Mouse (Mus musculus) kidney, embryonic 16.5 days (tissue): Measurements from ENCODE around the gene Rhbdf1. TPM values are rescaled to one million over a fixed set of nuclear protein-coding genes. Genes with fewer than 3 reads are reported as not detected.

Source experiments
- ATAC-seq: fragments of 200-750 bp; cut with Nextera tagmentation; 2 replicates; pipeline ENCODE4 v1.8.0; 2017; ENCODE audit warnings: moderate TSS enrichment; ENCODE audit not compliant: low FRiP score, low TSS enrichment
- H3K27ac ChIP-seq: fragments of 300-500 bp; sonication (generic); 2 replicates; pipeline ENCODE4 v1.5.1; 2014; ENCODE audit warnings: low read length
- H3K27me3 ChIP-seq: fragments of 300-500 bp; sonication (generic); 2 replicates; pipeline ENCODE4 v1.6.1; 2014; ENCODE audit warnings: low read length, control low read depth, mixed read lengths; ENCODE audit not compliant: insufficient read depth
- H3K36me3 ChIP-seq: fragments of 300-500 bp; sonication (generic); 2 replicates; pipeline ENCODE4 v1.6.1; 2014; ENCODE audit warnings: low read length, control low read depth, mixed read lengths; ENCODE audit not compliant: insufficient read depth
- H3K4me1 ChIP-seq: fragments of 300-500 bp; sonication (generic); 2 replicates; pipeline ENCODE4 v1.6.1; 2014; ENCODE audit warnings: low read length, control low read depth, mixed read lengths; ENCODE audit not compliant: insufficient read depth
- H3K4me2 ChIP-seq: fragments of 300-500 bp; sonication (generic); replicated peaks from 2 replicates; pipeline ENCODE4 v1.6.1; 2014; ENCODE audit warnings: low read depth, low read length
- H3K4me3 ChIP-seq: fragments of 300-500 bp; sonication (generic); 2 replicates; pipeline ENCODE4 v1.5.1; 2014; ENCODE audit warnings: mild to moderate bottlenecking, low read length
- H3K9ac ChIP-seq: fragments of 300-500 bp; sonication (generic); replicated peaks from 2 replicates; pipeline ENCODE4 v1.6.1; 2014; ENCODE audit warnings: low read length
- H3K9me3 ChIP-seq: fragments of 300-500 bp; sonication (generic); 2 replicates; pipeline ENCODE4 v1.6.1; 2016; ENCODE audit warnings: low read length, control low read depth
- WGBS: fragments of 180-500 bp; shearing (Covaris S2); extraction: QIAGEN DNeasy Blood & Tissue Kit; methylation state at CpG from one replicate; pipeline ENCODE4 v1.1.7; 2014; 5-methylcytosine and 5-hydroxymethylcytosine counted together
- polyA plus RNA-seq: library from polyadenylated mRNA; unstranded; fragments of >200 nt; fragmentation: Nextera tagmentation; extraction: Ambion mirVana; gene quantifications from 2 replicates; pipeline ENCODE4 v1.2.1, GENCODE M21; 2015

The Rhbdf1 gene
- polyA plus RNA-seq, 1 experiment from 2014 or later = 61.9 TPM

DNA sequence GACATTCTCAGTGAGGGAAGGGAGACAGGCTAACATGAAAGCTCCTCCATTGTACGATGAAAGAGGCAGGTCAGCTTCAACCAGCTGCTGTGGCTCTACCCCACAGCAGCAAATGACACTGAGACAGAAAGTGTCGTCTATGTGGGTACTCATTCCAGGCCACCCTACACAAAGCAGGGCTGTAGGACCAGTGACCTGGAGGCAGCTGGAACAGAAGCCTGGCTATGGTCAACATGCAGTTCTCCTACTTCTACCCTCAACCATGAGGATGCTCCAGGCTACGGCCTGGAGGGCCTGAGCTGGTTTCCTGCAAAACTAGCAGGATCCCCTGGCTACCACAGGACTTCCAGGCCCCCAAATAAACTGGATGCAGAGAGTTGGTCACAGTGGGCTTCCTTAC, 34.5 kb upstream of the Rhbdf1 start:
- Histone ChIP-seq H3K9ac (no peak overlapping the region), H3K36me3 (peaks cover 4% of the 10 kb centered on the region), H3K4me2 (no peak overlapping the region), H3K27me3 (no peaks in the 10 kb centered on the region), H3K27ac (no peak overlapping the region), H3K4me1 (no peaks in the 10 kb centered on the region), H3K9me3 (no peaks in the 10 kb centered on the region), H3K4me3 (no peak overlapping the region)
- WGBS = 89% methylated on average over 3 of the region's 3 CpGs
- ATAC-seq = no peak

DNA sequence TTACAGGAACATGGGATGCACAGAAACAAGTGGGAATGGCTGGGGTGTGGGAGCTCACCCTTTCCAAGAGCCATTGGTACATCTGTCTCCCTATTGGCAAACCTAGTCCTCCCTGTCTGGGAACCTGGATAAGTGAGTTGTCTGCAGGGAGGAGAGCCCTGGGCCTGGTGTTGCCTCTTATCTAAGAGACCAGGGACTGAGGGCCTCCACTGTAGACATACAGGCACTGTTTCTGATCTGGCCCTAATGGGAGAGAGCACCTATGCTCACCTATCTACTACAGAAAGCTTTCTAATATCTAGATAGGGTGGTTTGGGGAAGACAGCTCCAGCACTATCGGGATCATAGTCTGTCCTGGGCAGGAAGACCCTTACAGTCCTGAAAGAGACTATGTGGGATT, 34.0 kb upstream of the Rhbdf1 start:
- no peak for ATAC-seq
- H3K9me3 ChIP-seq = no peaks in the 10 kb centered on the region
- no peak overlapping the region for H3K4me2 ChIP-seq
- peaks cover 4% of the 10 kb centered on the region for H3K36me3 ChIP-seq
- H3K9ac ChIP-seq = no peak overlapping the region
- WGBS = 81% methylated on average over 1 of the region's 1 CpGs
- no peaks in the 10 kb centered on the region for H3K4me1 ChIP-seq
- H3K27me3 ChIP-seq = no peaks in the 10 kb centered on the region
- no peak overlapping the region for H3K4me3 ChIP-seq
- no peak overlapping the region for H3K27ac ChIP-seq

DNA sequence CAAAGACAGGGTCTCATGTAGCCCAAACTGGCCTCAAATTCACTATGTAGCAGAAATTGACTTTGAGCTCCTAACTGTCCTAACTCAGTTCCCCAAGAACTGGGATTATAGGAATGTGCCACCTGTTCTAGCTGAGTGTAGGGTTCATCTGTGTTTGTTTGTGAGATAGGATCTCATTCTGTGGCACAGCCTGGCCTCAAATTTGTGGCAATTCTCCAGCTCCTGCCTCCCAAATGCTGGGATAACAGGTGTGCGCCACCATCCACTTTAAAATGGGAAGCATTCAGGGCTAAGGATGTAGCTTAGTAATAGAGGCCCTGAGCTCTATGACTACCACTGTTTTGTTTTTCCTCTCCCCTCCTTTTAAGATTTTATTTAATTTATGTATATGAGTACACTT, 31.0 kb upstream of the Rhbdf1 start:
- Histone ChIP-seq H3K27me3 (no peaks in the 10 kb centered on the region), H3K4me1 (no peaks in the 10 kb centered on the region), H3K36me3 (peaks cover 9% of the 10 kb centered on the region), H3K9me3 (no peaks in the 10 kb centered on the region), H3K4me2 (no peak overlapping the region), H3K9ac (no peak overlapping the region), H3K27ac (no peak overlapping the region), H3K4me3 (no peak overlapping the region)
- no peak for ATAC-seq
- WGBS = 97% methylated on average over 1 of the region's 1 CpGs

DNA sequence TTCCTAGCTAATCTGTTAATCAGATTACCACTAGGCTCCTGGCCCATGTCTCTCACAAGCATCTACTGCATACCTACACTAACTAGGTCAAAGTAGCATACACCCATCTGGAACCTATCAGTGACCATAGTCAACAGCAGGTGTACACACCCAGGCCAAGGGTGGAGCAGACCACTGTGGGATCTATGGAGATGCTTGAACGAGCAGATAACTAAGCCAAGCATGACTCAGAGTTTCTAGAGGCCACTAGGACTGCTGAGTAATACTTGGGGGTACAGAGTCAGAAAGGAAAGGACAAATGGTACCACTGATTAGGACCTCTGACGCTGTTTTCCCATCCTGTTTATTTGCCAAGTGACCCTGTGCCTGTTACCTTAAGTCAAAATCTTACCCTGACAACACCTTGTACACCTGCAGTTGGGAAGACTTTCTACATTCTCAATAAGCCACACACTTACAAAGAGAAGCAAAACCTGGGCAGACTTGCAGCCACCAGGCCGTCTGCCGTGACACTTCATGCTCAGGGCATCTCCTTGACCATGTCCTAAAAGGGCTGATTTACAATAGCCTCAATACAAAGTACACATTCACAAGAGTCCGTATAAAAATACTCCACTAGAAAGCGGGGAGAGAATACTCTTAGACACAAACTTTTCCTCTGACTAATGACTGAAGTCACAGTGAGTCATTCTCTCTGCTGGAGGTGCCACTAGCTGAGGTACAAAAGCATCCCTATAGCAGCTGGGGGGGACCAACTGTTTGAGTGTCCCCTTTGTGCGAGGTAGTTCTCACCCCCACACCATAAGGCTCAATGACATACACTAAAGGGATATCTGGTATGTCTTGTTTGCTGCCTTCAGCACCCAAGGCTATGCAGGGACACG, 29.0 kb upstream of the Rhbdf1 start:
- ATAC-seq = peak; percentile 51; the same call in 1 of the 2 replicates
- 83% methylated on average over 8 of the region's 8 CpGs for whole genome bisulfite sequencing

DNA sequence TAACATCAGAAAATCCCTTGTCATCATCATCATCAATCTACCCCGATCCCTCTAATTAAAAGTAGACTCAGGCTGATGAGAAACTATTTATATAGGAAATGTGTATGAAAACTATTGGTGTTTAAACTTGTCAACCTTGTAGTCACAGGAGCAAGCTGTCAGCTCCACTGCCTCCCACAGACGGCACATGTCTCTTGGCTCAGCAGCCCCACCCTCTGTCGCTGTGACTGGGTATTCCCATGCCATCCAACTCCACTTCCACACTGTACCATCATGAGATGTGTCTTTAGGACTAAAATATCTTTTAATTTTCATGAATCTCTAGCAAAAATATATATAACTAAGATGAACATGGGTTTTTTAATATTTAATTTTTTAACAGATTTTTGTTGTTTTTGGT, 26.2 kb upstream of the Rhbdf1 start:
- ATAC-seq = no peak
- whole genome bisulfite sequencing = 62% methylated on average over 3 of the region's 3 CpGs
- Histone ChIP-seq H3K4me2 (no peak overlapping the region), H3K27ac (no peak overlapping the region), H3K9ac (no peak overlapping the region), H3K9me3 (no peaks in the 10 kb centered on the region), H3K4me1 (peaks cover 14% of the 10 kb centered on the region), H3K27me3 (no peaks in the 10 kb centered on the region), H3K36me3 (peaks cover 16% of the 10 kb centered on the region), H3K4me3 (no peak overlapping the region)

More for the DNA sequence above, 29.0 kb upstream of the Rhbdf1 start:
- H3K9me3 ChIP-seq = no peaks in the 10 kb centered on the region
- H3K27me3 ChIP-seq = no peaks in the 10 kb centered on the region
- no peak overlapping the region for H3K4me3 ChIP-seq
- H3K4me1 ChIP-seq = no peaks in the 10 kb centered on the region
- H3K9ac ChIP-seq = no peak overlapping the region
- H3K4me2 ChIP-seq = no peak overlapping the region
- H3K36me3 ChIP-seq = peaks cover 19% of the 10 kb centered on the region
- H3K27ac ChIP-seq = no peak overlapping the region

DNA sequence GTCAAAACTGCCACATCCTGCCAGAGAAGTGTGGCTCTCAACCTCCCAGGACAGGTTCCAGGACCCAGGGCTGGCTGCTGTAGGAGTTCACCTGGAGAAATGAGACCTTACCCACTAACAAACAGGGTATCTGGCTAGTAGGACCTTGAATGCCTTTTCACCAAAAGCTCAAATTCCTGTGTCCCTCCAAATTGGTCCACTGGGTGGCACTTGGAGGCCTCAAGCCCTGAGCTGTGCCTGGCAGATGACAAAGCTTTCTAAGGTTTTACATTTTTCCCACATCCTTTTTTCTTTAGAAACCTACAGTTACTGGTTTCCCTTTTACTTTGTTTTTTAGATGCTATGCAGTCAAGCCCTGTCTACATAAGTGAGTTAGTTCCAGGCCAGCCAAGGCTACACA, 25.0 kb upstream of the Rhbdf1 start:
- no peak for ATAC-seq
- Histone ChIP-seq H3K4me3 (no peak overlapping the region), H3K36me3 (peaks cover 16% of the 10 kb centered on the region), H3K9ac (no peak overlapping the region), H3K27ac (no peak overlapping the region), H3K4me2 (no peak overlapping the region), H3K4me1 (peaks cover 18% of the 10 kb centered on the region), H3K27me3 (no peaks in the 10 kb centered on the region), H3K9me3 (no peaks in the 10 kb centered on the region)

DNA sequence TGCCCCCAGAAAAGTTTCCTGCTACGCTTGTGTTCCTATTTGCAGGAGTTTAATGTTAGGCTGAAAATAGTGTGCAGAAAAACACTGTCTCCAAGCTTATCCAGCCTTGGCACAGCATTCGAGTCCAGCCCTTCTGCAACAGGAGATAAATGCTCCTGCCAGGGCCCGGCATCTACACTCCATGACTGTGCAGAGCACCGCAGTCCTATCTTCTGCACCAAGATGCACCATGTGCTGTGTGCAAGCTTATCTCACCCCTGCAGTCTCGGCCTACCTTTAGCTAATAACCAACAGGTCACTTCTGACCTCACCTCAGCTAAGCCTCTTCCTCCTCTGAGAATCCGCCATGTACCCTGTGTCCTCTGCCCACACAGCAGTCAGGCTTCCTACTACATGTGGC, 23.5 kb upstream of the Rhbdf1 start:
- no peak overlapping the region for H3K9ac ChIP-seq
- H3K4me2 ChIP-seq = no peak overlapping the region
- H3K4me3 ChIP-seq = no peak overlapping the region
- no peak; the same call in 1 of the 2 replicates for ATAC-seq
- no peak overlapping the region for H3K27ac ChIP-seq
- peaks cover 16% of the 10 kb centered on the region; the same call in 1 of the 2 replicates for H3K36me3 ChIP-seq
- H3K4me1 ChIP-seq = peaks cover 18% of the 10 kb centered on the region
- no peaks in the 10 kb centered on the region for H3K27me3 ChIP-seq
- H3K9me3 ChIP-seq = no peaks in the 10 kb centered on the region
- 95% methylated on average over 6 of the region's 6 CpGs for WGBS

DNA sequence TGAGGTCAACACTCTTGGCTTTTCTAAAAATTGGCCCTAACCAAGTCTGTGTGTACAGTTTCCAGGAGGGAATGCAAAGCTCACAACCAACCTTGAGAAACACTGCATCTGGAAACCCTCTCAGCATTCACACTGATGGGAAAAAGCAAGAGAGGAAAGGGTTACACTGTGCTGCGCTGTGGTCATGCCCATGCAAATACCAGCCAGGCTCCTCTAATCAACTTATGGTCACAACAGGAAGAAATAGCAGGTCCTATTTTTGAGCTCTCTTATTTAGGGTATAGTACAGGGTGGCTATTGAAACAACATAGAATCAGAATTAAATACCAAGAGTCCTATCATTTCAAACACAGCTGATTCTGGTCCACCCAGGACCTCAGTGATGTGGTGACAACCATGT, 22.5 kb upstream of the Rhbdf1 start:
- H3K4me2 ChIP-seq = no peak overlapping the region
- WGBS = 75% methylated on average over 1 of the region's 1 CpGs
- H3K27ac ChIP-seq = peak overlapping the region; percentile 84
- H3K27me3 ChIP-seq = no peaks in the 10 kb centered on the region
- H3K4me1 ChIP-seq = peaks cover 18% of the 10 kb centered on the region
- no peak overlapping the region for H3K9ac ChIP-seq
- peaks cover 24% of the 10 kb centered on the region for H3K36me3 ChIP-seq
- H3K9me3 ChIP-seq = no peaks in the 10 kb centered on the region
- ATAC-seq = no peak
- H3K4me3 ChIP-seq = no peak overlapping the region

DNA sequence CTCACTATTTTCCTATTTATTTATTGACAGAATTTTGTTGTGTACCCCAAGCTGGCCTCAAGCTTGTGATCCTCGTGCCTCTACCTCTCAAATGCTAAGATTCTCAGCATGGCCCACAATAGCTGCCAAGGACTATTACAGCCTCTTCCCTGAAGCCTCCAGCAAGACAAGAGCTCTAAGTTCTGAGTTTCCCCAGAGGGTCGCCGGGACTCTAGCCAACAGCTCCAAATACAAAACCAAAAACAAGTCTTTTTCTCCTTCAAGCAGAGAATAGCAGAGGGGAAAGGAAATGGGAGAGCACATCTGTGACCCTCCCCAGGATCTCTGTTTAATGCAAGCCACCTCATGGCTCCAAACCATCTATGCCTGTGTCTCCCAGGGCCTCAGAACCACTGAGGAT, 22.0 kb upstream of the Rhbdf1 start:
- Histone ChIP-seq H3K4me3 (no peak overlapping the region), H3K27me3 (no peaks in the 10 kb centered on the region), H3K36me3 (peaks cover 26% of the 10 kb centered on the region), H3K9me3 (no peaks in the 10 kb centered on the region), H3K9ac (no peak overlapping the region), H3K27ac (peak overlapping the region; percentile 84), H3K4me2 (no peak overlapping the region), H3K4me1 (peaks cover 18% of the 10 kb centered on the region)
- ATAC-seq = no peak
- WGBS = 55% methylated on average over 3 of the region's 3 CpGs

DNA sequence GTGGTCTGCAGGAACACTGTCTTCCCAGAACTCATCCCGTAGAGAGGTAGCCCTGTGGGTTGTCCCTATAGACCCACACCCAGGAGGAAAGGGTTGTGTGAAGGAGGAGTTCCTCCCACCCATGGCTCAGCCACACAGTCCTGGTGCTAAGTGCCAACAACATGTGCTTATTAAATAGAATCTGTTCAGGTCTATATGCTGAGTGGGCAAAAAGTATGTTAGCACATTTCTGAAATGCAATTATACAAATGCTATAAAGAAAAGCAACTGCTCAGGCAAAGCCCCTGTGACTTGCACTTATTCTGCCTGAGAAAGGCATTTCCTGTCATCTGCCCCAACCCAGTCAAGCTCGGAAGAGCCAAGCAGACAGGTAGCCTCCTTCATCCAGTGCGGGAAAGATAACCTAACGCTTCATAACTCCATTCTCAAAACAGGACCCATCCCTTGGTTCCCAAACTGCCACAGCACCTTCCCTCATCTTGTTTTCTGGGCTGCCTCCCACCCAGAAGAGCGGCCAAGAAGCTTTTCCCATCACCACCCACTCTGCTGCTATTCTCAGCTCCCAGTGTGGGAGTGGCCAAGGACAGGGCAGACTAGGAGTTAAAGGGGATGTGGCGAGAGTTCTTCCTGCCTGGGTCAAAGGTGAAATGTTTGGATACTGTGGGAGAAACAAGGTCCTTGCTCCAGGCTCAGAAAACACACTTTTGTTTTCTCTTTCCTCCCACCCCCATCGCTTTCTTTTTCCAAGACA, 21.3 kb upstream of the Rhbdf1 start:
- peak; percentile 85 for ATAC-seq
- H3K4me1 ChIP-seq = peaks cover 18% of the 10 kb centered on the region
- H3K4me2 ChIP-seq = 0 out of 2 replicates have a peak overlapping the region, but pooled peaks have one; percentile 8

More for the DNA sequence above, 21.3 kb upstream of the Rhbdf1 start:
- peaks cover 22% of the 10 kb centered on the region for H3K36me3 ChIP-seq
- WGBS = 39% methylated on average over 7 of the region's 7 CpGs
- no peak overlapping the region for H3K9ac ChIP-seq
- H3K27me3 ChIP-seq = no peaks in the 10 kb centered on the region
- peak overlapping the region; percentile 84 for H3K27ac ChIP-seq
- no peaks in the 10 kb centered on the region for H3K9me3 ChIP-seq
- H3K4me3 ChIP-seq = no peak overlapping the region
